Mouse (Mus musculus): ENCODE measurements at regions not wholly inside any gene's neighbourhood (a gene's known extent, or its start where the extent isn't known, plus 50 kb on each side); places are given as distances from the start of the nearest gene placed in this dataset.
"Not testable (repeated sequence)": the region's sequence is repeated elsewhere in the genome, so short reads cannot be mapped to it uniquely, and the experiment has no call there.

DNA sequence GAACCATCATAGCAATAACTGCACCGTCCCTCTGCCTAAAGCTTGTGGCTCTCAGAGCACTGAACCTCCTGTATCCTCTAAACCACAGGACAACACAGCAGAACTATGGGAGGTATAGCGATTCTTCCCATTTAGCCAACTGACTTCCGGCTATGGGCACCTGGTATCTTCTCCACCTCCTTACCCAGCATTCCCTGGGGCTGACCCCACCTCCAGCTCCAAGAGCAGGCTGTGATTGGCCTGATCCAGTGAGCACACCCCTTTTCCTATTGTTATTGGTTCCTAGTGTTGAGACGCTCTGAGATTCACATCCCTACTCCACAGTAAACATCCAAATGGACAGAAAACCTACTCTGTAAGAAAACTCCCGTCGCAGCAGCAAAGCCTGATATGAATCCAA is 236.7 kb downstream of the Prex1 start:
- DNase-seq (ENCODE audit: low spot score) = no peak

- no peak for DNase-seq (ENCODE audit: low spot score)
Measured at GRCm38 (mm10) chr2:166475624-166476023, 238.0 kb downstream of the Prex1 start.

DNA sequence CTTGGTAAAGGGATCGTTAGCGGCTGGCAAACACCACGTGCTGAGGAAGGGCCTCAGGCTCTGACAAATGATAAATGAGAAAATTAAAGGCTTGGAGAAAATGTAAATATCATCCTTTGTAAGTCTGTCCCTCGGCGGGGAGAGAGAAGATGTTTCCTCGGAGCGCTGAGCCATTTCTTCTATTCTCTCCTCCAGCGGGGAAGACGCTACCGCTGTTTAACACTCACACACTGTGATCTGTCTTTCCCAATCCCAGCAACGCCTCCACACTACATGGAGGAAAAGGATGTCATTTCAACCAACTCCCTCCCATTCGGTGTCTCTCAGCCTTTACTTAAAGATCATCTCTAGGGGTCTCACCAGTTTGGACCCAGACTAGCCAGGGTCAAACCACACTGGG is 239.0 kb downstream of the Prex1 start:
- DNase-seq (ENCODE audit: low spot score) = no peak

DNA sequence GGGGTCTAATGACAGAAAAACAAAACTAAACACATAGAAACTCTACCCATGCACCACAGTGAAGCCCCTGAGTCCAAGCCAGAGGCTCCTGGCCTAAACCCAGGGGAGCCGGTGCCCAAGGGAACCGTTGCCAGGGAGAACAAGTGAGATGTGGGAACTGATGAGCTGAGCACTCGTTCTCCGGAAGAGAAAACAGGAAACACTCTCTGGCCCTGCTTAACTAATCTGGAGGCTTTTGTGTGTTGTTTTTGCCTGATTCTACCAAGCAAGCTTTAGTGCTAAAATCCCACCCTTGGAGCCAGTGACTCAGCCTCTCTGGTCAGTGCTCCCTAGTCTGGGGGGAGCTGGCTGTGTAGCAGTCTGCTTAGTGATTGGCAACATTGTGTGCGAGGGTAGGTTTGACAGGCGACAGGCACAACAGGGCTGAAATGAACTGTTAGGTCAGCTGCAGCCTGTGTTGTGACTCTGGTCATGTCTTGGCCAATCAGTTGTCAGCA is 242.3 kb downstream of the Prex1 start:
- DNase-seq (ENCODE audit: low spot score) = no peak

GRCm38 (mm10) chr2:166469046-166469593 is 244.5 kb downstream of the Prex1 start:
- no peak for DNase-seq (ENCODE audit: low spot score)

DNA sequence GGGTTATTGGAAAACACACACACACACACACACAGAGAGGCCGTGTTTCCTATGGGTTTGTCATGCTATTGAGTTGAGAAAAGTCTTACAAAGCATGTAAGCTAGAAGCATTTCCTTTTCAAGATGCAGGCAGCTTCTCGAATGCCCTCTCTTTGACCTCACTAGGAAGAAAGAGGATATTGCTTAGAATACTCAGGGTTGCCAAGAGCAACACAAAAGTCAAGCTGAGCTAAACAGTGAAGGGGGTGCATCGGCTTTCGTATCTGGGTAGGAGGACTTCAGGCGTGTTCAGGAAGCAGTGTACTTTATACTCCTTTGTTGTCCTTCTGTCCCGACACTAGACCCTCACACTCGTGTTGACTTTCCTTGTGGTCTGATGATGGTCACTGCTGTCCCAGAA is 246.5 kb downstream of the Prex1 start:
- DNase-seq (ENCODE audit: low spot score) = no peak

DNA sequence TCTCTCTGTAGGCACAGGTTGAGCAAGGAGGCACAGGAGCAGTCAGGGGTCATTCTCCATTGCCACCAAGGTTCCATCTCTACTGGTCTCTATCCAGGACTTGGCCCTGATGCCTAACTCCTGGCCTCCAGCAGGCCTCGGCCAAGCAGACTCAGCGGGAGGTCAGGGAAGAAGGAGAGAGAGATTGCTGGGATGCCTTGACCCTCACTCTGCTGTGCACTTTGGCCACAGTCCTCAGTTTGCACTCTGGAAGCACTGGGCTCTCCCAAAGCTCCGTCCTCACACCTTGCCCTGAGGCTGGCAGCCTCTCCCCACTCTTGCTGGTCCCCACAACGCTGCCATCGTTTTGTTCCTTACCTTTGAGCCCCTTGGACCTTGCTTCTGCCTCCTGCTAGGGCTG is 248.1 kb downstream of the Prex1 start:
- DNase-seq (ENCODE audit: low spot score) = no peak

DNA sequence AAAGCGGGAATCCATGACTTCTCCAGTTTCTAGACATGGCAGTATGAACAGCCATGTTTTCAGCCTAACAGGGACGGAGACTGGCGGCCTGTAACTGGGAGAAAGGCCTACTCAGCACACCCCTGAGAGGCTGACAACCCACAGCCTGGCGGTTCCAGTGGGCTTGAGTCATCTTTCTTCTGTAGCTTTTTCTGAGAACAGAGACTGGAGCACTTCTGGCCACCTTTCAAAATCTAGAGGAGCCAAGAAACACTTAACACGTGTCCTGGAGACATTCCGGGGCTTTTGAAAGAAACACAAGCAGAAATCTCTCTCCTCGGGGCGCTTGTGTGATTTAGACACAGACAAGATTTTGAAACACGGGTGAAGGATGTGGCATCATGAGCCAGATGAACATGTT is 250.1 kb downstream of the Prex1 start:
- peak; percentile 51 for DNase-seq (ENCODE audit: low spot score)

DNA sequence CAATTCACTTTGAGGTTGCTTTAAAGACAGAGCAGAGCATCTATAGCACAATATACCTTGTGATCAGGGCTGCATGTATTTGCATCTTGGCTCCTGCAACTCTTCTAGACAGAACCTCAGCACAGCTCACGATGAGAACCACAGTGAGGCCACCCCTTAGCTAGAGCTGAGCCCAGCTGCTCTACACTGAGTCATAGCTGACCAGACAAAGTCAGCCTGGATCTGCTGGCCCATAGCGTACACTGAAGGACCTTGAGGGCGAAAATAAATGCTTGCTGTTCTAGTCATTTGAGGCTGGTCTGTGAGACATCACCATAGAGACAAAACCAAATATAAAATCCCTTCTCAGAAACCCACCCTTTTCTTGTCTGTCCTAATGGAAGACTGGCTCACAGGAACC is 251.7 kb downstream of the Prex1 start:
- DNase-seq (ENCODE audit: low spot score) = no peak

- no peak for DNase-seq (ENCODE audit: low spot score)
Measured at GRCm38 (mm10) chr2:166461103-166461502, 252.5 kb downstream of the Prex1 start.

DNA sequence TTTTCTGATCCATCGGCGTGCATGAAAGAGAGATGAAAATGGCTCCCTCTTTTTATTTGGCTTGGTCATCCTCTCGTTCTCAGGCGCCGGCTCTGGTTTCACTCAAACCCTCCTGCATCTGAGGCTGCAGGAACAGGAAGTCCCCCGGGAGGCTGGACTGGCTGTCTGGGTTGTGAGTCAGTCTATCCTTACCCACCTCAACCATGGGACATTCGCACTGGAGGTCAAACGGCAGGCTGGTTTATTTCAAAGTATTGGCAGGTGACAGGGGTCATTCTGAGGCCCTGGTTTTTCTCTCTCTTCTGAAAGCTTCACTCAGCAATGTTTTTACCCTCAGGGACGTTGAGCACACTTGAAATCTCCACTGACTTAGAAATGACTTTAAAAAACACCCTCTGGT is 253.7 kb downstream of the Prex1 start:
- peak; percentile 56 for DNase-seq (ENCODE audit: low spot score)

DNA sequence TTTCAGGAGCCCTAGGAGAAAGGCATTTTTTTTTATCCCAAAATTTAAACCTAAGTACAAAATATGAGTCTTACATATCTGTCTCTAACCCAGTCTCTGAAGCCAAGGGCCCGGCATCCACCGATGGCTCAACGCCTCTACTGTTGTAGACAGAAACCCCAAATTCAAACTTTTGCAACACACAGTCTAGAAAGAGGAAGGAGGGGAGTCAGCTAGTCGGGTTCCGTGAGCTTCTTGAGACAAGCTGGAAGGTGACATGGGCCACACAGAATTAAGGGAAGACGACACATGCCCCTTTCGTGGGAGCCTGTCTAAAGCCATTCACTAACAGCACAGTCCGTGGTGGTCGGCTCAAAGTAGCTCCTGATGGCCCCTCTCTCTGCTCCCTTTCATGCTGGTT is 254.7 kb downstream of the Prex1 start:
- no peak for DNase-seq (ENCODE audit: low spot score)

DNA sequence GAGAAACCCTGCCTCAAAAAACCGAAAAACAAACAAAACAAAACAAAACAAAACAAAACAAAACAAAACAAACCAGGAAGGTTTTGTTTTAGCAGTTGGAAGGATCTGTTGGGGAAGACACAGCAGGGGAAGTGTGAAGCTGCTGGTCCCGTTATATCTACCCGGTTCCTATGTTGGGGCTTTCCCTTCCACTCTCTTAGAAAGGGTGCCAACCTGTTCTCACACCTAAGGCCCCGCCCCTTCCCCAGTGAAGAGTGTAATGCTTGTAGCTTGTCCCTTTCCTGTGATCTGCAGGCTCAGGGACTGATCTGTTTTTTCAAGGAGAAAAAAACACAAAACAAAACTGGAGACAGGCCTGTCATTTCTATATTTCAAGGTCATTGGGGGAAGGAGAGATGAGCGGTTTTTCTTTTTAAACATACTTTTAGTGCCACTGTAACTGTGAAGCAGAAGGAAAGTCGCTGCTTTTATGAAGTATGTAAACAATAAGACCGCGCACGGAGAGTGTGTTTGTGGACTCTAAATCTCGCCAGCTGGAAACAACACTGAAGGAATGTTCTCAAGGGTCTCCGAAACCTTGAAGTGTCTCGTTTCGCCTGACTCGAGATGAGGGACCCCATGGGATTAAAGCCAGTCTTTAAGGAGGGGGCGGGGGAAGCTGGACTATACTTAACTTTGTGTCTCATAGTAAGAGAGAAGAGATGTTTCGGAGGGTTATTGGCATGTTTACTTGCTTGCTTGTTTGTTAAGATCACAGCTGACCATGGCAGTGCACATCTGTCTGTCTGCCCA is 256.1 kb downstream of the Prex1 start:
- DNase-seq (ENCODE audit: low spot score) = no peak

- DNase-seq (ENCODE audit: low spot score) = not testable (repeated sequence)
Measured at GRCm38 (mm10) chr2:166454160-166454888, 259.3 kb downstream of the Prex1 start.

- DNase-seq (ENCODE audit: low spot score) = no peak
Measured at GRCm38 (mm10) chr2:166450964-166451363, 262.7 kb downstream of the Prex1 start.

GRCm38 (mm10) chr2:166450380-166450779 is 263.3 kb downstream of the Prex1 start:
- no peak for DNase-seq (ENCODE audit: low spot score)

- no peak for DNase-seq (ENCODE audit: low spot score)
Measured at GRCm38 (mm10) chr2:166448724-166449123, 264.9 kb downstream of the Prex1 start.

- peak; percentile 44 for DNase-seq (ENCODE audit: low spot score)
Measured at GRCm38 (mm10) chr2:166448161-166448560, 265.5 kb downstream of the Prex1 start.

- no peak for DNase-seq (ENCODE audit: low spot score)
Measured at GRCm38 (mm10) chr2:166446536-166446935, 267.1 kb downstream of the Prex1 start.

GRCm38 (mm10) chr2:166445824-166446223 is 267.8 kb downstream of the Prex1 start:
- not testable (repeated sequence) for DNase-seq (ENCODE audit: low spot score)

DNA sequence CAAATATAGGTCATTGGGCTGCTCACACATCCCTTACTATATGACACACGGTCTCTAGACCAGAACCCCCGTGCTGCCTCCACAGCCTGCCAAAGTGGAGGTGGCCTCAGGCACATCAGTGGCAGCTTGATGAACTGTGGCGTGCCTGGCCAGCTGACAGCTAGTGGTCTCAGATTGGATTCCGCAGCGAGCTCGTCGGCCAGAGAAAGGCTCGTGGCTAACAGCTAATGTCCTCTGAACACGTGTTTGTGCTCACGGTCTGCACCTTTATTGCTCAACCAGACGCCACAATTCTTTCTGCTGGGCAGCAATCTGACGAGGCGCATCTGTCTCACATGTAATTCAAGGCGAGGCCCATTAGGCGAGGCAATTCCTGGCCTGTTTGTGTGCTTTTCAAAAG is 270.6 kb downstream of the Prex1 start:
- peak; percentile 46 for DNase-seq (ENCODE audit: low spot score)

DNA sequence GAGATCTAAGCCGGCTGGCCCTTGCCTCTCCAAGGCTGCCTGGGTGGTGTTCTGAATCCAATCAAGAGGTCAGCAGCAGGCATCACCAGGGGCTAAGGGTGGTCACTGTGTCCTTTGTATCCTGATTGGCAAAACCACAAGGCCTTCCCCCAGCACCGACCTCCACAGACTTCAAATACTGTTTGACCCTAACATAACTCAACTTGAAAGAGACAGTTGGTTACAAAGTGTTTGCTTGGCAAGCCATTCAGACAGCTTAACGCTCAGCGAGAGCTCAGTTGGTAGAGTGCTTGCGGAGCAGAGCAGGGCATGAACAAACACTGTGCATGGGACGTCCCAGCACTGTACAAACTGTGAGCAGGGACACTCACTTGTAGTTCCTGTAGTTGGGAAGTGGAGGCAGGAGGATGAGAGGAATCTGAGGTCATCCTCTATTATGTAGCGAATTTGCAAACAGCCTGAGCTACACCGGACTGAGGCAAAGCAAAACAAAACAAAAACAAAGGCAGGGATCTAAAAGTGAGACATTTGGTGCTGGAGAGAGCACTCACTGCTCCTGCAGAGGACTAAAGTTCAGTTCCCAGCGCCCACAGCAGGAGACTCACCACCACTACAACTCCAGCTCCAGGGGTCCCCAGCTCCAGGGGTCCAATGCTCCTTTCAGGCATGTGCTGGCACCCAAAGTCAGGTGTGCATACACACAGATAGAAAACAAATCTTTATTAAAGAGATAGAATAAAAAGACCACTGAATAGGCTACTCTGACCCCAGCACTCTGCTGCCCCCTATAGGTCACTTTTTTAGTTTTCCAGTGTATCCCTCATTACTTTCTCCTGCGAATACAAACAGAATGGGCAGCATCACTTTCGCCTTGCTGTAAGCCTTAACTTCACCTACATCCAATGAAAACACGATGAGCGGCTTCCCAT is 273.5 kb downstream of the Prex1 start:
- no peak for DNase-seq (ENCODE audit: low spot score)
